Mouse (Mus musculus) hindbrain, embryonic 11.5 days (tissue): Measurements from ENCODE around the gene Ky. TPM values are rescaled to one million over a fixed set of nuclear protein-coding genes. Genes with fewer than 3 reads are reported as not detected.

Source experiments
- ATAC-seq: fragments of 200-750 bp; cut with Nextera tagmentation; 2 replicates; pipeline ENCODE4 v1.8.0; 2017; ENCODE audit warnings: mild to moderate bottlenecking, moderate TSS enrichment, moderate library complexity; ENCODE audit not compliant: low FRiP score
- DNase-seq: peaks from one replicate; pipeline ENCODE4 v3.0.0-alpha.2; 2015; ENCODE audit warnings: low spot score
- H3K27ac ChIP-seq: fragments of 300-500 bp; sonication (generic); 2 replicates; pipeline ENCODE4 v1.5.1; 2014; ENCODE audit warnings: mild to moderate bottlenecking, low read depth, low read length
- H3K27me3 ChIP-seq: fragments of 300-500 bp; sonication (generic); 2 replicates; pipeline ENCODE4 v1.6.1; 2014; ENCODE audit warnings: mild to moderate bottlenecking, low read length, moderate library complexity, mixed read lengths; ENCODE audit not compliant: control insufficient read depth, insufficient read depth
- H3K36me3 ChIP-seq: fragments of 300-500 bp; sonication (generic); 2 replicates; pipeline ENCODE4 v1.6.1; 2014; ENCODE audit warnings: mild to moderate bottlenecking, low read length, moderate library complexity, mixed read lengths; ENCODE audit not compliant: control insufficient read depth, insufficient read depth
- H3K4me1 ChIP-seq: fragments of 300-500 bp; sonication (generic); replicated peaks from 2 replicates; pipeline ENCODE4 v1.6.1; 2014; ENCODE audit warnings: low read length, mixed read lengths; ENCODE audit not compliant: control insufficient read depth, insufficient read depth
- H3K4me2 ChIP-seq: fragments of 300-500 bp; sonication (generic); replicated peaks from 2 replicates; pipeline ENCODE4 v1.6.1; 2014; ENCODE audit warnings: mild to moderate bottlenecking, low read depth, low read length
- H3K4me3 ChIP-seq: fragments of 300-500 bp; sonication (generic); 2 replicates; pipeline ENCODE4 v1.5.1; 2014; ENCODE audit warnings: low read depth, low read length
- H3K9ac ChIP-seq: fragments of 300-500 bp; sonication (generic); 2 replicates; pipeline ENCODE4 v1.6.1; 2014; ENCODE audit warnings: low read depth, low read length
- H3K9me3 ChIP-seq: fragments of 300-500 bp; sonication (generic); 2 replicates; pipeline ENCODE4 v1.6.1; 2016; ENCODE audit warnings: low read length; ENCODE audit not compliant: control insufficient read depth
- WGBS: fragments of 180-500 bp; shearing (Covaris S2); extraction: QIAGEN DNeasy Blood & Tissue Kit; methylation state at CpG from one replicate; pipeline ENCODE4 v1.1.7; 2014; 5-methylcytosine and 5-hydroxymethylcytosine counted together
- polyA plus RNA-seq: library from polyadenylated mRNA; unstranded; fragments of >200 nt; fragmentation: Nextera tagmentation; extraction: Ambion mirVana; gene quantifications from 2 replicates; pipeline ENCODE4 v1.2.1, GENCODE M21; 2014

Gene Ky
- polyA plus RNA-seq, 1 experiment from 2014 or later = 0.26 TPM

- WGBS = 40% methylated on average over 12 of the region's 12 CpGs
- H3K4me1 ChIP-seq = no peaks in the 10 kb centered on the region
- H3K4me2 ChIP-seq = no peak overlapping the region
- no peaks in the 10 kb centered on the region for H3K9me3 ChIP-seq
- no peaks in the 10 kb centered on the region for H3K36me3 ChIP-seq
- H3K27me3 ChIP-seq = no peaks in the 10 kb centered on the region
- H3K9ac ChIP-seq = no peak overlapping the region
- no peak overlapping the region for H3K4me3 ChIP-seq
- H3K27ac ChIP-seq = no peak overlapping the region
- DNase-seq = peak; percentile 63
- ATAC-seq = no peak
Measured at GRCm38 (mm10) chr9:102492031-102492795, 13.3 kb upstream of the Ky start.

- 39% methylated on average over 4 of the region's 4 CpGs for WGBS
- no peak overlapping the region for H3K27ac ChIP-seq
- H3K4me1 ChIP-seq = no peaks in the 10 kb centered on the region
- no peak overlapping the region for H3K4me3 ChIP-seq
- H3K36me3 ChIP-seq = no peaks in the 10 kb centered on the region
- DNase-seq (peak; percentile 36), ATAC-seq (peak; percentile 60)
- H3K9ac ChIP-seq = no peak overlapping the region
- H3K9me3 ChIP-seq = no peaks in the 10 kb centered on the region
- no peak overlapping the region for H3K4me2 ChIP-seq
- H3K27me3 ChIP-seq = no peaks in the 10 kb centered on the region
Measured at GRCm38 (mm10) chr9:102493044-102493443, 12.5 kb upstream of the Ky start.

GRCm38 (mm10) chr9:102493916-102494315 is 11.6 kb upstream of the Ky start:
- H3K36me3 ChIP-seq = no peaks in the 10 kb centered on the region
- ATAC-seq (no peak), DNase-seq (no peak)
- no peaks in the 10 kb centered on the region for H3K4me1 ChIP-seq
- H3K9me3 ChIP-seq = no peaks in the 10 kb centered on the region
- no peaks in the 10 kb centered on the region for H3K27me3 ChIP-seq
- H3K9ac ChIP-seq = no peak overlapping the region
- H3K4me3 ChIP-seq = no peak overlapping the region
- WGBS = 90% methylated on average over 2 of the region's 2 CpGs
- H3K27ac ChIP-seq = no peak overlapping the region
- H3K4me2 ChIP-seq = no peak overlapping the region

GRCm38 (mm10) chr9:102494454-102494853 is 11.1 kb upstream of the Ky start:
- H3K4me1 ChIP-seq = no peaks in the 10 kb centered on the region
- no peaks in the 10 kb centered on the region for H3K9me3 ChIP-seq
- H3K36me3 ChIP-seq = no peaks in the 10 kb centered on the region
- 82% methylated on average over 9 of the region's 9 CpGs for WGBS
- DNase-seq (no peak), ATAC-seq (no peak)
- H3K27ac ChIP-seq = no peak overlapping the region
- H3K27me3 ChIP-seq = no peaks in the 10 kb centered on the region
- no peak overlapping the region for H3K4me3 ChIP-seq
- H3K9ac ChIP-seq = no peak overlapping the region
- H3K4me2 ChIP-seq = no peak overlapping the region

- ATAC-seq = no peak
- H3K9me3 ChIP-seq = no peaks in the 10 kb centered on the region
- H3K36me3 ChIP-seq = no peaks in the 10 kb centered on the region
- H3K4me1 ChIP-seq = no peaks in the 10 kb centered on the region
- H3K27ac ChIP-seq = no peak overlapping the region
- H3K9ac ChIP-seq = no peak overlapping the region
- no peak for DNase-seq
- WGBS = 95% methylated on average over 4 of the region's 4 CpGs
- H3K27me3 ChIP-seq = no peaks in the 10 kb centered on the region
- no peak overlapping the region for H3K4me3 ChIP-seq
- no peak overlapping the region for H3K4me2 ChIP-seq
Measured at GRCm38 (mm10) chr9:102495266-102495665, 10.3 kb upstream of the Ky start.

- ATAC-seq = no peak
- Histone ChIP-seq H3K4me1 (no peaks in the 10 kb centered on the region), H3K9ac (no peak overlapping the region), H3K27me3 (no peaks in the 10 kb centered on the region), H3K4me2 (no peak overlapping the region), H3K4me3 (no peak overlapping the region), H3K27ac (no peak overlapping the region), H3K9me3 (no peaks in the 10 kb centered on the region), H3K36me3 (no peaks in the 10 kb centered on the region)
- no peak for DNase-seq
- WGBS = 88% methylated on average over 3 of the region's 3 CpGs
Measured at GRCm38 (mm10) chr9:102496481-102497041, 9.0 kb upstream of the Ky start.

- Histone ChIP-seq H3K9ac (no peak overlapping the region), H3K36me3 (no peaks in the 10 kb centered on the region), H3K4me3 (no peak overlapping the region), H3K27me3 (no peaks in the 10 kb centered on the region), H3K27ac (no peak overlapping the region), H3K4me2 (no peak overlapping the region), H3K4me1 (no peaks in the 10 kb centered on the region), H3K9me3 (no peaks in the 10 kb centered on the region)
- no peak for ATAC-seq
- DNase-seq = no peak
- WGBS = 85% methylated on average over 9 of the region's 9 CpGs
Measured at GRCm38 (mm10) chr9:102497089-102497690, 8.4 kb upstream of the Ky start.

- no peak for DNase-seq
- no peak for ATAC-seq
- no peak overlapping the region for H3K9ac ChIP-seq
- H3K4me3 ChIP-seq = no peak overlapping the region
- no peaks in the 10 kb centered on the region for H3K27me3 ChIP-seq
- H3K27ac ChIP-seq = no peak overlapping the region
- no peaks in the 10 kb centered on the region for H3K4me1 ChIP-seq
- H3K9me3 ChIP-seq = no peaks in the 10 kb centered on the region
- H3K36me3 ChIP-seq = no peaks in the 10 kb centered on the region
- 87% methylated on average over 9 of the region's 9 CpGs for WGBS
- no peak overlapping the region for H3K4me2 ChIP-seq
Measured at GRCm38 (mm10) chr9:102497833-102498430, 7.6 kb upstream of the Ky start.
